Mouse (Mus musculus): Measurements from ENCODE around the gene Togaram1.
A peak's percentile ranks its signal among the peaks of the same experiment; 100 is the strongest.

The Togaram1 gene

GRCm38 (mm10) chr12:64965124-64966026 is at the start of gene Togaram1, which contains the start of gene Klhl28:
Gene Togaram1, plus strand, starts transcription at chr12:64965804.
Gene Klhl28, minus strand, starts transcription at chr12:64965534.
- peak; percentile 99 for DNase-seq (ENCODE audit: low spot score in 2 of 2)

GRCm38 (mm10) chr12:64916735-64917134 is 48.9 kb upstream of the Togaram1 start:
- DNase-seq (ENCODE audit: low spot score in 2 of 2) = no peak

GRCm38 (mm10) chr12:64917578-64918471 is 47.8 kb upstream of the Togaram1 start, which contains the start of gene Gm527:
Gene Gm527, plus strand, starts transcription at chr12:64917906.
- DNase-seq (ENCODE audit: low spot score in 2 of 2) = peak; percentile 87 to 91

- no peak for DNase-seq (ENCODE audit: low spot score in 2 of 2)
These were observed 28.1 kb upstream of the Togaram1 start for GRCm38 (mm10) chr12:64937493-64937892.

- no peak for DNase-seq (ENCODE audit: low spot score in 2 of 2)
These were observed 1.0 kb upstream of the Togaram1 start for GRCm38 (mm10) chr12:64964560-64964959.

GRCm38 (mm10) chr12:64966101-64966631 is 562 bp downstream of the Togaram1 start:
- peak; percentile 35 to 38 for DNase-seq (ENCODE audit: low spot score in 2 of 2)

GRCm38 (mm10) chr12:64966652-64967435 is 1.2 kb downstream of the Togaram1 start:
- peak in 1 of 2 experiments; percentile 8 for DNase-seq (ENCODE audit: low spot score in 2 of 2)

- no peak for DNase-seq (ENCODE audit: low spot score in 2 of 2)
These were observed 1.9 kb downstream of the Togaram1 start for GRCm38 (mm10) chr12:64967470-64967869.

GRCm38 (mm10) chr12:64968067-64968466 is 2.5 kb downstream of the Togaram1 start:
- no peak for DNase-seq (ENCODE audit: low spot score in 2 of 2)

GRCm38 (mm10) chr12:64971399-64971798 is 5.8 kb downstream of the Togaram1 start:
- DNase-seq (ENCODE audit: low spot score in 2 of 2) = no peak

GRCm38 (mm10) chr12:64972063-64972462 is 6.5 kb downstream of the Togaram1 start:
- DNase-seq (ENCODE audit: low spot score in 2 of 2) = no peak

- no peak for DNase-seq (ENCODE audit: low spot score in 2 of 2)
These were observed 10.0 kb downstream of the Togaram1 start for GRCm38 (mm10) chr12:64975558-64975957.

- no peak for DNase-seq (ENCODE audit: low spot score in 2 of 2)
These were observed 10.6 kb downstream of the Togaram1 start for GRCm38 (mm10) chr12:64976191-64976590.

GRCm38 (mm10) chr12:64977518-64977917 is 11.9 kb downstream of the Togaram1 start:
- no peak for DNase-seq (ENCODE audit: low spot score in 2 of 2)

GRCm38 (mm10) chr12:65007725-65008124 is 42.1 kb downstream of the Togaram1 start:
- no peak for DNase-seq (ENCODE audit: low spot score in 2 of 2)

GRCm38 (mm10) chr12:65022842-65023241 is 57.2 kb downstream of the Togaram1 start:
- DNase-seq (ENCODE audit: low spot score in 2 of 2) = no peak

GRCm38 (mm10) chr12:65035839-65036189 is 70.2 kb downstream of the Togaram1 start:
- no peak for DNase-seq (ENCODE audit: low spot score in 2 of 2)

GRCm38 (mm10) chr12:65036190-65036870 is 70.7 kb downstream of the Togaram1 start, which contains the start of gene Prpf39:
Gene Prpf39, plus strand, starts transcription at chr12:65036333.
- peak; percentile 68 to 89 for DNase-seq (ENCODE audit: low spot score in 2 of 2)

GRCm38 (mm10) chr12:65036892-65037545 is 71.4 kb downstream of the Togaram1 start:
- DNase-seq (ENCODE audit: low spot score in 2 of 2) = no peak

GRCm38 (mm10) chr12:65037546-65037937 is 71.9 kb downstream of the Togaram1 start:
- no peak for DNase-seq (ENCODE audit: low spot score in 2 of 2)

Measured in frontal cortex, postnatal 14 days (tissue).